Mouse (Mus musculus) cerebellum, postnatal 36 days (tissue): ENCODE measurements around the gene 5031439G07Rik.

Experiments used
- DNase-seq, 2 experiments: peaks; one replicate each; pipeline ENCODE4 v3.0.0; 2021 to 2022; ENCODE audit warnings: mixed read lengths in 2 of 2

5031439G07Rik gene

DNA sequence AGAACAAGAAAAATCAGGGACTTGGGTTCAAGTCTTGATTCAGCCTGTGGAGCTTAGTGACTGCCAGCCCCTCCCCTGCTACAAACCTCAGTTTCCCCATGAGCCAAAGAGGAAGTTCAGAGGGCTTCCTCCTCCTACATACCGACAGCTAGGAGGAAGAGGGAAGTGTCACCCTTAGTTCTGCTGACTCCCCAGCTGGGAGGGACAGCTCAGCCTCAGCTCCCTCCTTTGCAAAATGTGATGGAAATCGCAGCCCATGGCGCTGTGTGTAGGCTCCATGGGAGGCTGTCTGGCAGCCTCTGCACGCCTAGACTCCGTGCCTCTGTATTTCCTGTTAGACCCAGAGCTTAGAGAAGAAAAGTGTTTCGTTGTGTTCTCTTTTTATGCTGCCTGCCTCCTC is 6.1 kb upstream of the 5031439G07Rik start:
- no peak for DNase-seq

GRCm38 (mm10) chr15:84989771-84990170 is 1.4 kb upstream of the 5031439G07Rik start:
- no peak for DNase-seq

GRCm38 (mm10) chr15:84989098-84989497 is 747 bp upstream of the 5031439G07Rik start:
- no peak for DNase-seq

GRCm38 (mm10) chr15:84987020-84987815 is 1.1 kb downstream of the 5031439G07Rik start:
- peak; percentile 55 to 59 for DNase-seq

GRCm38 (mm10) chr15:84986171-84987019 is 2.0 kb downstream of the 5031439G07Rik start:
- DNase-seq = peak in 1 of 2 experiments; percentile 21

DNA sequence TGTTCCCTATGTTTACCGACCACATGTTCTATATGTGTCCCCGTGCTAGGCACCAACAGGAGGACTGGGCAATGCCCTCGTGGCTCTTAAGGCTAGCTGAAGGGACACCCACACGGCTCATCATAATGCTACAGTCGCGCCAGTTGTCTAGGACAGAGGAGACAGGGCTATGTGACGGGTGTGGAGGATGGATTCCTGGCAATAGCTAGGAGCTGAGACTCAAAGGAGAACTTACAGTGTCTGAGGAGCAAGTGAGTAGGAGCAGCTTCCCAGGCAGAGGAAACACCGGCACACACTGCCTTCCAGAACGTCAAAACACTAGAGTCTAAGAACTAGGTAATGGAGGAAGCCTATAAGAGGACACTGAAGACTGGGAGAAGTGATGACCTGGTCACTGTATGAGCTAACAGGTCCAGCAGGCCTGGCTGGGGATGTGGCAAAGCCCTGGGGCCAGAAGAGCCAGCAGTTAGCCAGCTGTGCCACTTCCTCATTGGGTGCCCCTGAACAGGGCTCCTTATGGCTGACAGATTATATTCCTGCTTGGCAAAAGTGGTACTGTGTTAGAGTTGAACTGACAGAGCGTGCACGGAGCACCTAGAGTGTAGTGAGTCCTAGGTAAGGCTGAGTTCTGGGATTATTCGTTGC is 2.7 kb downstream of the 5031439G07Rik start:
- DNase-seq = no peak

GRCm38 (mm10) chr15:84983721-84984120 is 4.6 kb downstream of the 5031439G07Rik start:
- no peak for DNase-seq

DNA sequence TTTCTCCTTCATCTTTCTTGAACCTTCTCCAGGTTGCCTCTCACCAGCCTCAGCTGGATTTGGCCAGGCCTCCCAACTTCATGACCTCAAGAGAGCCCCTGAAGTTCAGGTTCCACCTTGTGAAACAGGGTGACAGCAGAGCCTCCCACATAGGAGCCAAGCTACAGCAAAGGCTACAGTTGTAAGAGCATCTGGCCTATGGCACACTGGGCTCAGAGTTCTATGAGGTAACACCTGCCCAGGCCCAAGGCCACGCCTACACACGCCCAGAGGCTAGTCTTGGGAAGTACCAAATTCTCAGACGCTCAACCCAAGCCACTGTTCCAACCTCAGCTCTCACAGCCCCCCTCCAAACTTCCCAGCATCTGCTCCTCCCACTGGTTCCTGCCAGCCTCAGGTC is 5.5 kb downstream of the 5031439G07Rik start:
- DNase-seq = no peak

DNA sequence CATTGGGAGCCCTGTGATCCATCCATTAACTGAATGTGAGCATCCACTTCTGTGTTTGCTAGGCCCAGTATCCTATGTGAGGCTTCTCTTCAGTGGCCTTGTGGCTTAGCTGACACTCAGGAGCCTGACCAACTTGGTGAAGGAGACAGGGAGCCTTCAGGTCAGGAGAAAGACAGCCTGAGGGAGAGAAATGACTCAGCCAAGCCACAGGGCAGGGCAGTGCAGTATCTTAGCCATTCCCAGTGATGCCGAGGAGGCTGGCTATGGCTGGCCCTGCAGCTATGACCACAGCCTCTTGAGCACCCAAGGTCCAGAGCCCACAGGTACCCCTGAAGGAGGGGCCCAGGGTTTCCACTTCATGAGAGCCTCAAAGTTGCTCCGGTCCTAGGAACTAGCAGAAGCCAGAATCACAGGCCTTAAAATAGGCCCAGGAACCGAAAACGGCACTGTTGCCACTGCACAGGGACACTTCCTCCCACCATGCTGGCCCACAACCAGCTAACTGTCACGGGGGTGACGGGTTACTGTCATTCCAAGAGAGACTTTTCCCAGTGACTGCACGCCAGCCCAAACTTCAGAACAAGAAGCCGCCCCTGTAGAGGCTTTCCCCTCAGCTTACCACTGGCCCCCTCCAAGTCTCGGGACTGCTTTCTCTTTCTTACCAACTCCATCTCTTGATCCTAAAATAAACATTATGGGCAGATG is 6.6 kb downstream of the 5031439G07Rik start:
- peak in 1 of 2 experiments; percentile 21 for DNase-seq

DNA sequence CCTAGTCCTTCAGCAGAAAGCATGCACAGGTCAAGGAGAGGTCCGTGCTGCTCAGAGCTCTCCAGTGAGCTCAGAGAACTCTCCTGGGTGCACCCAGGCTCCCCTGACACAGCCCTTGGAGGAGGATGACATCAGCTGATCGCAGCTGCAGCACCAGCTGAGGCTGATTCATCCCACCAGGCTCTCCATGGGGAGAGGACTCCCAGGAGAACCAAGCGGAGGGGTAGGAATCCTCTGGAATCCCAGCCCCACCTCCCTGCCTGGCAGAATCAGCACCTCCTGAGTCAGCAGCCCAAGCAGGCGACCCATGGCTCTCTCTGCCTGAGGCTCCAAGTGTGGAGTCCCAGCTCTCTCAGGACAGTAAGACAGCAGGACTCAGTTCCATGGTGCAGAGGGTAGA is 12.6 kb downstream of the 5031439G07Rik start:
- no peak for DNase-seq

DNA sequence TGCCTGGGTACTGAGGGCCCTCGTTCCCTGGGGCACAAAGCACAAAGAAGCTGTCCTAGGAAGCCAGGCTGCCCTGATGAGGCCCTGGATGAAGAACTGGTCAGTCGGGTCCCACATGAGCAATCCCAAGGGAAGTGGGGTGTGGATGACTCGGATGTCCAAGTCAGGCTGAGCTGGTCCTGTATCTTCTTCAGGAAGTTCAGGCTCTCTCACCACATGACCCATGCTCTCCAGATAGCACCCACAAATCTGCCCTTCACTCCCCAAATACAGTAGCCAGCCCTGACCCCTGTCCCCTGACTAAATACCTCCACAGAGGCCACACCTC is 14.8 kb downstream of the 5031439G07Rik start:
- no peak for DNase-seq

GRCm38 (mm10) chr15:84972860-84973543 is 15.3 kb downstream of the 5031439G07Rik start:
- peak; percentile 46 to 55 for DNase-seq

- no peak for DNase-seq
Observed at GRCm38 (mm10) chr15:84968534-84968933, 19.8 kb downstream of the 5031439G07Rik start.

DNA sequence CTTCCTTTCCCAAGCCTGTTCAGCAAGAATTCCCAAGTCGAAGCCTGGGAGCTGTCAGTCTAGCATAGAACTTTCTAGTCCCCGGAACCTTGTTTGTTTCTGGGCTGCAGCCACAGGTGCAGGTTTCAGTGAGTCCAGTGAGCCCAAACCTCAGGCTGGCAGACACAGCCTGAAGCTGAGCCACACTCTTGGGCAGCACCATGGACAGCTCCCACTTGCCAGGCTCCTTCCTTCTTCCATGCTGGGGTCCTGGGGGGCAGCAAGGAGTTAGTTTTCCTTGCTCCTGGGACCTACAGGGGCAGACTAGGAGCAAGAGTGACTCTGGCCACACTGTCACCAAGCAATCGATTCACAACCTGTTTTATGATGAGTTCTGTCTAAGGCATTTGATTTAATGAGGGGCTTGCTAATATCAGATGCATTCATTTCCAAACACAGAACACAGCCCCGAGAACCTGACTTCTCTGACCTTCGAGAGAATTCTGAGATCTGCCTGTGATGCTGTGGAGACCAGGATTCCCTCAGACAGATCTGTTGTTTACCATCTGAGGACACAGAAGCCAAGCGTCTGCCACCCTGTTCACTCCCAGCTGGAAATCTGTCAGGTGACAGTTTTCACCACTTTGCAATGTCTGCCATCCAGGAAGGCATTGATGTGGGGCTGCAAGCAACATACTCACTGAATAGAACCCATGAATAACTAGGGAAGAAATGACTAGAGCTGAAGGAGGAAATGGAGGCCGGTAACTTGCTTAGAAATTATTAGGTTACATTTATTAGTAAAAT is 22.6 kb downstream of the 5031439G07Rik start:
- peak in 1 of 2 experiments; percentile 45 for DNase-seq

- no peak for DNase-seq
Observed at GRCm38 (mm10) chr15:84964771-84965170, 23.6 kb downstream of the 5031439G07Rik start.

DNA sequence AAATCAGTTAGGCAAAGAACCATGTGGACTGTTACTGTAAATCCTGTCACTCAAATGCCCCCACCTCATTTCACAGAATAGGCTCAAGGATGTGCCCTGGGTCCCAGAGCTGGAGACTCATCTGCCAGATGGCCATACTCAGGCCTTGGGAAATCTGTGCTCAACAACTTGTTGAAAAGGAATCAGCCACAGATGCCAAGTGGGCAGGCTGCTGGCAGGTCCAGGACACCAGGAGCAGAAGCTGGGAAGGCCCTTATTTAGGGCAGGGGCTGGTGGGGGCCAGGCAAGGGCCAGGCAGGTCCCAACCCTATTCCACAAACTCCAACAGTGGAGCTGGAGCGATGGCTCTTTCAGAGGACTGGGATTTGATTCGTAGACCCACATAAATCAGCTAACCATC is 25.8 kb downstream of the 5031439G07Rik start:
- DNase-seq = no peak

DNA sequence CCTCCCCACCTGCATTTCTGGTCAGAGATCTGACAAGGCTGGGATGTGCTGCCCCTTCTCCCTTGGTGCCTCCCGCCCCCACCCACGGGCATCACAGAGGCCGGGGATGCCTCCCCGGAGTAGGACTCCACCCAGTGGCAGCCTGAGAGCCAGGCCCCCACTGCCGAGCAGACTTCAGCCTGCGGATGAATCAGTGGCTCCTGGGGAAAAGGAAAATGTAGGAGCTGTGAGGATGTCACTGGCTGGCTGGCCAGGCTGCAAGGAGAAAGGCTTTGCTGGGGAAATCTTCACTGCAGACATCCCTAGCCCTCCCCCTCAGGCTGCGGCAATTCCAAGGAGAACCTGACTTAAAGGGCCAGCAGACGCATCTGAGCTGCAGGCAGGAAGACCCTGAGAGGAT is 27.7 kb downstream of the 5031439G07Rik start:
- DNase-seq = peak; percentile 48 to 60

DNA sequence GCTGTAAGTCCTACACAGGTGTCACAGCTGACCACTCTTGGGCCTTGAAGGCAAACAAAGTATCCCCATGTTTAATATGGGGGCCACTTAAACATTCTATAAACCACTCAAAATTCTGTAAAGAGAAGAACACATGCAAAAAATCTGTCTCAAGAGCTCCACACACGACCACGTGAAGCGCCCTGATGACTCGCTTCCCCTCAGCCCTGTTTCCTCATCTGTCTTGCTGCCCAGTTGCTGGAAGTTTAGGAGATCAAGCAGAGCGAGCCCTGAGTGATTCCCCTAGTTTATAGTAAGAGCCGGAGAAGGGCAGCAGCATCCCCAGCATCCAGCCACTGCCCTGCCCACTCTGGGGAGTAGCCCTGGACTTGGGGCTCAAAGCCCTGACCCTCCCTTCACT is 28.5 kb downstream of the 5031439G07Rik start:
- DNase-seq = no peak

- DNase-seq = no peak
Observed at GRCm38 (mm10) chr15:84958331-84958730, 30.0 kb downstream of the 5031439G07Rik start.

GRCm38 (mm10) chr15:84957851-84958250 is 30.5 kb downstream of the 5031439G07Rik start:
- DNase-seq = no peak

DNA sequence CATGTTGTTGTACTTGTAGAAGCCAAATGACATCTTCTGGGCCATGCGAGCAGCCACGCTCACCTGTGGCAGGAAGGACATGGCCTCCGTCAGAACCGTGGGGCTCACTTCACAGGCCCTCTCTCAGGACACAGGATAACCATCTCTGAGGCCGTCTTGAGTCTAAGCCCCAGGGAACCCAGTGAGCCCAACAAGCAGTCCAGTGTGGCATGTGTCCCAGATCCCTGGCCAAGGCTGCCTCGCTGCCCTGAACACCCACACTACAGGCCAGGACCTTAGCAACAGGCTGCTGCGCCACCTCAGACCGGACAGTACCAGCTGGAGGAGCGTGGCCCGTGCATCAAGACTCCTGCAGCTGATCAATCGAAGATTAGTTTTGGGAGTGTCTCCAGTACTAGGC is 35.1 kb downstream of the 5031439G07Rik start:
- no peak for DNase-seq
